Mouse (Mus musculus): ENCODE measurements around the gene D130052B06Rik. TPM values are rescaled to one million over a fixed set of nuclear protein-coding genes. Genes with fewer than 3 reads are reported as not detected.

D130052B06Rik gene
- total RNA-seq, 2 experiments from 2014 or later = not detected

- intact Hi-C loops (cut with DNase I) = no loop called here
- DNase-seq (ENCODE audit: low spot score in 2 of 2) = no peak
Observed at GRCm38 (mm10) chr11:33655861-33656593, 56.9 kb downstream of the D130052B06Rik start.

GRCm38 (mm10) chr11:33660016-33660913, 61.2 kb downstream of the D130052B06Rik start:
- no peak for DNase-seq (ENCODE audit: low spot score in 2 of 2)
- intact Hi-C loops (cut with DNase I) = no loop called here

- no peak for DNase-seq (ENCODE audit: low spot score in 2 of 2)
Observed at GRCm38 (mm10) chr11:33663599-33663998, 64.5 kb downstream of the D130052B06Rik start.

GRCm38 (mm10) chr11:33668376-33668775, 69.3 kb downstream of the D130052B06Rik start:
- no peak for DNase-seq (ENCODE audit: low spot score in 2 of 2)
- intact Hi-C loops (cut with DNase I) = no loop called here

More at GRCm38 (mm10) chr11:33663599-33663998, 64.5 kb downstream of the D130052B06Rik start:
- intact Hi-C loops (cut with DNase I) = no loop called here

GRCm38 (mm10) chr11:33670105-33670965, 71.2 kb downstream of the D130052B06Rik start:
- intact Hi-C loops (cut with DNase I) = no loop called here
- no peak for DNase-seq (ENCODE audit: low spot score in 2 of 2)

Other genes with a start within 250 kb of the D130052B06Rik start
- 1 to 10 TPM; 7.9 to 8.3 TPM for gene Ranbp17, start 85.6 kb upstream of the D130052B06Rik start, total RNA-seq (2021)
- gene Gabrp, start 20.3 kb upstream of the D130052B06Rik start, total RNA-seq (2021) = not detected

Data from left cerebral cortex, postnatal 36 days (tissue).